Mouse (Mus musculus) c-Kit-negative CD71-positive TER-119-positive erythroid progenitor cells, embryonic 14.5 days (primary cell): ENCODE data around the gene Sall2.
A peak's percentile ranks its signal among the peaks of the same experiment; 100 is the strongest.
"Not testable (repeated sequence)": the region's sequence is repeated elsewhere in the genome, so short reads cannot be mapped to it uniquely, and the experiment has no call there.

ENCODE experiments used
- DNase-seq: peaks from one replicate; pipeline ENCODE4 v3.0.0-alpha.2; 2013; ENCODE audit warnings: low read depth, low spot score

Gene Sall2

DNA sequence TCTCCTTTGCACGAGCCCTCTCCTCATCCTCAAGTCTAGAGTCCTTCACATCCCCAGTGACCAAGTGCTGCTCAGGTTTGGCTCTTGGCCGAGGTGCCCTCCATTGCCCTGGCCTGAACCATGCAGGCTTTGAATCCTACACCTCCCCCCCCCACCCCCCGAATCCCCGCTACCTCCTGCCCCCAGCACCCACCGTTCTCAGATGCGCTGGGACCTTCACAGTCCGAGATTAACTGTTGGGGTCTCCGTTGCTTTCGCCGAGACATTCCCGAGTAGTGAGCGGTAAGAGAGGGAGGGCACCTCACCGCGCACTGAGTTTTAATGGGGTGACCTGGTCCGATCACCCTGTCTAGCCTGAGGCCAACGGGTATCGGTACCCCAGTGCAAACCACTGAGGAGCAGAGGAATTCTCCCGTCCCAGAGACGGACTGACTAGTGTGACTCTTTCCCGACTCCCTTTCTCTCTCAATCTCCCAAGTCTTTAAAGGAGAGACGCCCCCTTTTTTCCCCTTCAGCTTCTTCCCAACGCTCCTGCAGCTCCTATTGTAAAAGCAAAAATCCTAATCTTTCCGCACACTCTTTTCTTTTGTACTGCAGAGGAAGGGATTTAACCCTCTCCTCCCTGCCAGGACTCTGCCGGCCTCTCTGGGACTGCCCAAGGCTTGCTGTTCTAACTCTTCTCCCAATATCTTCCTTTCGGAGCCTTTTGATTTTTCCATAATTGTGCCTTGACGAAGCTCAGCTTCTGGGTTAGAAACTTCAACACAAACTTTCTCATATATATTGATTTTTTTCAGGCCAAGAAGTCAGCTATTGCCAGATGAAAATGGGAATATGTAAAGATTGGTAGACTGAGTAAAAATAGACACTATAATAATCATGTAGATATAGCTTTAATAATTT lies at the start of gene Sall2:
Gene Sall2, minus strand, starts transcription at position 853 of the 903 bp plus-strand sequence.
- no peak for DNase-seq

DNA sequence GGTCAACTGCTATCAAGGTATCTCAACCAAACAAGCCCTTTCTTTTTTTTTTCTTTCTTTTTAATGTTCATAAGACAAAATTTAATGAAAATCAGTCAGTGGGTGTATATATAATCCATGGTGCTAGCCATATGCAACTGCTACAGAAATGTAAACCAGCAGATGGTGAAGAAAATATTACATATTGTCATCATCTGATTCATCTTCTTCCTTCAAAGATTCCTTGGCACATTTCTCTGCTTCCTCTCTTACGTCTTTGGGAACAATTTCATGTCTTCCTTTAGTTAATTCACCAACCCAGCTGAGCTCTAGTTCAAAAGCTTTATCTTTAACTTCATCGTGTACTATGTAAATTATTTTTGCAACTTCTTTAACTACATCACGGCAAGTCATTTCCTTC lies 40.2 kb upstream of the Sall2 start:
- DNase-seq, result no peak

DNA sequence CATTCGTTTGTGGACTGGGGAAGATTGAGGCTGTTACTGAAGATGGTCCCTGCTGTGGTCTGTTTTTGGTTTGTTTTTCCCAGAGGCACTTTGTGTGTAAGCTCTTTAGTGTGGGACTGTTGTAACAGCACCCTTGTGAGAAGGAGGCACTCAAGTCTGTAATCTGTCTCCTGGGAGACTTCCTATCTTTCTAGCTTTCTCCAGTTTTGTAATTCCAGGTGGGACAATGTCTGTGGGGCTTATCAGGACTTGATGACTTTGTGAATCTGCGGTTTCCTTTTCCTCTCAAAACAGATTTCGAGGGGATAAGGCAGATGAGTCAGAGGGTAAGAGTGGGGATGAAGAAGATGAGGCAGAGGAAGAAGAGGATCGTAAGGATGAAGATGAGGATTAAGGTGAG lies 27.7 kb upstream of the Sall2 start, which contains the start of gene Olfr1513:
Gene Olfr1513, minus strand, starts transcription at position 101 of the 400 bp plus-strand sequence.
- DNase-seq, result no peak

DNA sequence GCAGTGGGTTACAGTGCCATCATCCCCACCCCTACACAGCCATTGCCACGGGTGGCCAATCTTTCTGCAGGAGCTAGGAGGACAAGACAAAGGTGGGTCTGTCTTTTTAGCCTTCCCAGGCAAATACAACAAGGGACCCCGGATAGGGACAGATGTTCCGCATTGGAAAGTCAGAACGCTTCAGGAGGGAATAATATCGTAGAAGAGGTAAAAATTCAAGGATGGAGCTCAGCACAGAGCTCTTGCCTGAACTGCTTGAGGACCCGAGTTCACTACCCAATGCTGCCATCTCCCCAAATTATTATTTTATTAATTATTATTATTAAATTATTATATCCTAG lies 10.9 kb upstream of the Sall2 start:
- DNase-seq, result no peak

DNA sequence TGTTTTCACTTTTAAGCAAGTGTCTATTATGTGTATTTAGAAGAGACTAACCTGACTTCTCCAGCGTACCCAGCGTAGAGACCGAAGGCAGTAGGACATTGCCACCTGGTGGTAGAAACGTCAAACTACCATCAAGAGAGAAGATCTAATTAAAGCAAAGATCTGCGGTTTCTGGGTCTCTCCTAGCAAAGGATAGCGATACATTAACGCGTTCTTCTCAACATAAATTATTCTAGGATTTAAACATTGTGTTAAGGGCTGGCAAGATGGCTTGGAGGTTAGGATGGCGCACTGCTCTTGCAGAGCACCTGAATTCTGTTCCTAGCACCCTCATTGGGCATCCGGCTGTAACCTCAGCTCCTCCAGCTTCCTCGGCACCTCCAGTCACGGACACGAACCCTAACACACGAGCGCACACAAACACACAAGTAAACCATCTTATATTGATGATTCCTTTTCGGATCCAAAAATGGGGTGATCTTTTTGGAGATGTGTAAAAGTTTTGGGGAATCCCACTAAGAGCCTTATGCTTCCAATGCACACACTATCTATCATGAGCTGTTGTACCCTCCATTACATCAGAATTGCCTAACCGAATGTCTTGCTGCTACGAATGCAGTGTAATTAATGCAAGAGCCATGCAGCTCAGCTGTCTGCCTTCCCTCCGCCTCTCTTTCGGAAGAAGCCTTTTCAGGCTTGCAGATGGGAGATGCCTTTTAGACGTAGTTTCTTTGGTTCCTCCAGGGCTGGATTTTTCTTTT lies 10.4 kb upstream of the Sall2 start:
- peak; percentile 42 for DNase-seq

DNA sequence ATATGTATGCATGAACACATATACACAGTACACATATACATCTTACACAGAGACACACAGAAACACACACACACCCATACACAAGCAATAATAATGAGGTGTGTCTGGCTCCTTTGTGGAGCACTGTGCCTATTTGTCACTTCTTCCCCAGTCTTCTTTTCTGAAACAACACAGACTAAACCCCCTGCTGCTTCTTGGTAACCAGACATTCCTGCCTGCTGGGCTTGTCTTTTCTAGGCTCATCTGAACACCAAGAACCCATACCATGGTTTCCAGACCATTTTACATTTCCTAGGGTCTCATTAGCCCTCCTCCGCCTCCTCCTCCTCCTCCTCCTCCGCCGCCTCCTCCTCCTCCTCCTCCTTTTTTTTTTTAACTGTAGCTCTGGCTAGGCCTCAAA lies 3.6 kb upstream of the Sall2 start:
- no peak for DNase-seq

DNA sequence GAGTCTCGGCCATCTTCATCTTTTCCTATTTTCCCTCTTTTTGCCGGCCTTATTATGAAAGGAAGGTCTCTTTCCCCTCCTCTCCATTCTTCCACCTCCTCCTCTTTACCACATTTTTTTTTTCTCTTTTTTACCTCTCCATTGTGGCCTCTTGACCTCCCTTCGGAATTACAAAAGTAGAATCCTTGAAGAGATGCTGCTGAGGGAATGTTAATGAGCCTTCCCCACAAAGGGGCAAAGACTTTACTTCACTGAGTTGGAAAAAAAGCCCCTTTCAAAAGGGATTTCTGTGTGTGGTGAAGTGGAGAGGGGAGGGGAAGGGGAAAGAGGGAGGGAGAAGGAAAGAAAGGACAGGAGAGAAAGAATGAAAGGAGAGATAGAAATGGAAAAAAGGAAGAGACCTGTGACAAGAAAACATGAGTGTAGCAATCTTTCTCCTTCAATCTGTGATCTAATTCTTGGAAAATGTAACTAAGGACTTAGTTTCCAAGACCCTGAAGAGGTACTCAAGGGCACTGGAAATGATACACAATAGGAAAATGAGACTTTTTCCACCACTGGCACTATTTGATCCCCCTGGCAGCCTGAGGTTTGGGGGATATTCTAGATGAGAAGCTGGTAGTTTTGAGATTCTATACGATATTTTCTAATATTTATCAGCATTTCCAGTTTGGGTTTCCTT lies 2.6 kb upstream of the Sall2 start:
- DNase-seq, result no peak

DNA sequence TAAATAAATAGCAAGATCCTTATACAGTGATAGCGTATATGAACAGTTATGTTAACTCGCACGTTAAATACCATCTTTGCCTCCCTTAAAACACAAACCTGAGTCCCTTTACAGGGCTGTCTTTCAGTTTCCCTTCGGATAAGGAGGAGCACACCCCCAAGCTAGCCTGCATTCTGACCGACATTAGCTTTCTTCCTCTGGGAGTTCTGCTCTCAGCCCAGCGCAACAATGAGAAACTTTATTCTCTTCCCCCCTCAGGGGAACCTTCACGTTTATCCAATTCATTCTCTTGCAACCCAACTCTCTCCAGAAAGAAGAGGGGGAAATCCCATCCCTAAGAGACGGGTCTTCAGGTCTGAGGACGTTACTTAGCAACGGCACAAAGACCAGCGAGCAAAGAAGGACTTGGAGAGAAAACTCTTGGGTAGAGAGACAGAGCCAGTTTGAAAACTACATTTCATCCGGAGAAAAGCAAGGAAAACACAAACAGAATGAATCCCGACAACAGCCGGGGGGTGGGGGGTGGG lies 1.1 kb downstream of the Sall2 start:
- DNase-seq, result no peak

DNA sequence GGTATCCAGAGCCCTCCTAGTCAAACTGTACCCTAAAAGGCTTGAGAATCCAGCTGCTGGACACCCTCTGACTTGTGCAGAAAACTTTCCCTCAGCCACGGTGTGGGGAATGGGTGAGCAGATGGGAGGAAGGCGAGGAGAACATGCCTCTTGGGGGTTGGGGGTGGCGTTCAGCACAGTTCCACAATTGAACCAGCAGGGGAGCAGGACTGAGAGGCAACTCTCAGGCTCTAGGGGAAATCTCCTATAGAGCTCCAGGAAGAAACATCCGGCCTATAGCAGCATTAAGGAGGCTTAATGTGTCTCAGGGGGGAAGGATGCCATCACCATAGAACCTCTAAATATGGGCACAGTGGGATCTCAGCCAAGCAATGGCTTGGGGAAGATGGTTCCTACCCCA lies 2.7 kb downstream of the Sall2 start:
- no peak for DNase-seq

DNA sequence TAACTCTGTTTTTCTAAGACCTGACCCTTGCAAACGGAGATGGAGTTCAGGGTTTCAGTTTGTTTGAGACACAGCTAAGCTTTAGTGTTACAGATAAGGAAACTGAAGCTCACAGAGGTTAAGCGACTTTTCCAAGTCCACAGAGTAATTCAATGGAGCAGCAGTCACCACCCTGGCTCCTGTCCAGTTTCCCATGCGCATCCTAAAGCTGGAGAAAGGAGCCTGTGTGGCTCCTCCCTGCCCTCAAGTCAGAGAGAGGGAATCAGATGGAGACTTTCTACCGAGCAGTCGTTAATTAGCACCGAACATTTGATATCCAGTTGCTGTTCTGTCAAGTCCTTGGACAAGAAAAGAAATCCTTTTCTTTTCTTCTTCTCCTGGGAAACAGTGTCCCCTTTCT lies 9.2 kb downstream of the Sall2 start:
- no peak for DNase-seq

DNA sequence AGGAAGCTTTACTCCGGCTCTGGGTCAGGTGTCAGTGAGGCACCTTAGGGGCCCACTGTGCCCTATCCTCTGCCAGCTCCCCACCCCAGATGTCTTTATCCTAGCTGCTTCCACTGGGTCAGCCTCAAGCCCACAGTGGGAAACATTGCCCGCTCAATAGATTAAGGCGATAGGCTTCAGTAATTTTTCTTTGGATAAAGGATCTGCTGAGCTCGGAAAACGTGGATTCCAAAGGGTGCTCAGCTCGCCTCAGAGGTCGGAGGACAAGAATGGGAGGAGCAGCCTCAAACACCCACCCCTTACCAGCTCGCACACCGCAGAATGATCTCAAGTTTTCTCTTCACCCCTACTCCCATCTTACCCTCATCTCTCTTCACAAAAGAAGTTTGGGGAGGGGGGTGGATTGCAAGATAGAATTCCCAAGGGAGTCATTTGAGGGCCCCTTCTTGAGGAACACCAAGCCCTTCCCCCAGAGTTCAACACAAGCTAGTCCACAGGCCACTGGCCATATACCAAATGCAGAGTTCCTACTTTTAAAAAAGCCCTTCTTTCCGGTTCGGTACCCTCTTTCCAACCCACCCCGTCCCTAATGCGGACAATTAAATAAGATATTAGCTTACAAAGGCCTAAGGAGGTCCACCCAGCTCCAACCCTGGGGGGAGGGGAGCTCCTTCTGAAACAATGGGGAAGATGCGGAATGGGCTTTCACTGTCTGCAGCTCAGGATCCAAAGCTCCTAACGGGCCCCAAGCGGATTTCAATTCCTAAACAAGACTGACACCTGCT lies 11.9 kb downstream of the Sall2 start:
- DNase-seq, result no peak

DNA sequence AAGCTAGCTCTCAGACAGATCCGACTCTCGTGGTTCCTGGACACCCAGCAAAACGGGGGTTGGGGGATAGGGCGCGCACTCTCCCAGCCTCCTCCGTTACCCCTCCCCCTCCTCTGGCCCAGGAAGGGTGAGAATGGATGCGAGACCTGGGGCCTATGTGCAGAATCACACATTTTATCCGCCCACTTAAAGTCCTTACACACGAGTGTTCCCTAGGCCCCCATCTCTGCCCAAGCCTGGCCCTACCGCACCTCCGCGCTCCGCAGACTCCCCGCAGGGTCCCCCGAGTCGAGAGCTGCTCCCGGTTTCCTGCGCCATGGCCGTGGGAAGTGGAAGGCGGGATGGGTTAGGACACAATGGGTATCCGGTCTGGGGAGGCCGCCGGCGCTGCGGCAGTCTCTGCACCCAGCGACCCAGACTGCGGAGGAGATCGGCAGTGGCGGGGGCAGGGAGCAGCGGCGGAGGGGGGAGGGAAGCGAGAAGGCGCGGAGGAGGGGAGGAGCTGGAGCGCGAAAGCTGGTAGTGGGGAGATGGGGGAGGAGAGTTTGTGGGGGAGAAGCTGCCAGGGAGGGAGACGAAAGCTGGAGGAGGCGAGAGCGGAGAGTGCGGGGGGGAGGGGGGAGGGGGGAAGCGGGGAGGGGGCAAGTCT lies 12.6 kb downstream of the Sall2 start:
- no peak for DNase-seq

DNA sequence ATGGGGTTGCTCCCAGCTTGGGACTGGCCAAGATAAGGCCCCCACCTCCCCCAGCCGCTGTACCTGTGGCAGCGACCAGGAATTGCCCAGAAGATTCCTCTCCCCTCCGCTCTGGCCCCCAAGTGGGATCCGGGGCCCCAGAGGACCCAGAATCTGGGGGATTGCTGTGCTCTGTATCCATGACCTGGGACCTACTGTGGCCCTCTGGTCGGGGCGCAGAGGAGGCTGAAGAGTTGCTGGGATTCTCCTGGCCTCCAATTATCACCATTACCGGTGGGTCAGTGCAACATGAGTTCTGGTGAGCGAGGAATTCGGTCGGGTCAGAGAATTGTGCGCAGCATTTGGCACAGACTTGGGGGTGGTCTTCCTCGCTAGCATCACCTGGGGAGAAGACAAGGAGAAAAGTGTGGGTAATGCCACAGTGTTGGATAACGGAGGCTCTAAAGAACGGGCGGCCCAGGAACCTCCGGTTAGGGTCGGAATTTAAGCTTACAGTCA lies 13.2 kb downstream of the Sall2 start:
- no peak for DNase-seq

DNA sequence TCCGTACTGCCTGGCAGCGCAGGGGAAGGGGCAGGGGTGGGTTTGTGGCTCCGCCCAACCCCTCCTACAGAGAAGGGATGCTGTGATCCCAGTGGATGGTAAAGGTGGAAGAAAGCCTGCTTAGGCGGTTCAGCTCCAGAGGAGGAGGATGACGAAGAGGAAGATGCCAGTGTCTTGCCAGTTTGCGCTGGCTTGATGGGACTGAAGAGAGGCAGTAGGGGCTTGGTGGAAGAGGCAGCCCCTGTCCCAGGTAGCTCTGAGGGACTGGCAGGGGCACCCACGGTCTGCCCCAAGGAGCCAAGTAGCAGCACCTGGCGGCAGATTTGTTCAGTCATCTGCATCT lies 13.8 kb downstream of the Sall2 start:
- no peak for DNase-seq

DNA sequence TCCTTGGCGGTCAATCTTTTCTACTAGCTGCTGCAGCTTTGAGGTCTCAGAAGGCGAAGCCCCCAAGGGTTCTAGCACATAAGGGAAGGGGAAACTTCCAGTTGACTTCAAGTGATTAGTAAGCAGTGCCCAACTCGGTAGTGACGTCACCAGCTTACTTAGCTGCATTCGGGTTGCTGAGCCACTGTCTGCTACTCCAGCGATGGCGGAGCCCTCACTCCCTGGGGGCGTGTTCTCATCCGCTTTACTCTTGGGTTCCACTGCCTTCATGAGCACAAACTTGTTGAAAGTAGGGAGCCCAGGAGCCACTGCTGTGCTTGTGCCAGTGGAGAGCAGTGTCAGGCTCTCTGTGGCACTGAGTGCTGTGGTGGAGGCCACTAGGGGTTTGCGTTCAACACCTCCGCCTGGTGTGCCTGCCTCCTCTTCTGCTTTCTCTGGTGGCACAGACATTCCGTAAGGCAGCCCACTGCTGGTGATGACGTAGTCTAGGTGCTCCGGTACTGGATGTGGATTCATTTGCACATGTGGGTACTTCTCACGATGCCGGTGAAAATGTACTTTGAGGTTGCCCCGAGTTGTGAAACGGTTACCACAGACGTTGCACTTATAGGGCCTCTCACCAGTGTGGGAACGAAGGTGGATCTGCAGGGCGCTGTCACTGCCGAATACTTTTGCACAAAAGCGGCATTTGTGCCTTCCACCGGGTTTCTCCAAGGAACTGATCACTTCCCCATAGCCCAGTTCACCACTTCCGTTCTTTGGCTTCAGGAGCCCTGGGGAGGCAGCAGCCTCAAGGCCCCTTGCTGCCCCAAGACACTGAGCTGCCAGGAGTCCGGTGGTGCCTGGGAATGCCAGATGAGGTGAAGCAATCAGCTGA lies 14.4 kb downstream of the Sall2 start:
- DNase-seq, result no peak

DNA sequence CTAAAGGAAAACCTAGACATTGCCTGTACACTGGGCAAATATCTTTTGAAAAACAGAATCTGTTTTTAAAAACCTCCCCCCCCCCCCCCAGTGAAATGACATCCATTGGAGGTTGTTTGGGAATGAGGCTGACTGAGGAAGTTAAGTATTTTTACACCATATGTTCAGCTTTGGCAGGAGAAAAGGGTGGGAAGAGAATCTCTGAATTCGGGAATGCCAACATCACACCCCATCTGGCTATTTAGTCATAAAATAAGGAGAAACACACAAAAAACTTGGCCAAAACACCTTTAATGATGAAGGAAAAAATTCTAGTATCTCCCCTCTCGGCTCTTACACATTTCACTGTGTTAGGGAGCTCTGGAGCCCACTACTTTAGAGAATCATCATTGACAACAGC lies 17.7 kb downstream of the Sall2 start:
- DNase-seq, result no peak

DNA sequence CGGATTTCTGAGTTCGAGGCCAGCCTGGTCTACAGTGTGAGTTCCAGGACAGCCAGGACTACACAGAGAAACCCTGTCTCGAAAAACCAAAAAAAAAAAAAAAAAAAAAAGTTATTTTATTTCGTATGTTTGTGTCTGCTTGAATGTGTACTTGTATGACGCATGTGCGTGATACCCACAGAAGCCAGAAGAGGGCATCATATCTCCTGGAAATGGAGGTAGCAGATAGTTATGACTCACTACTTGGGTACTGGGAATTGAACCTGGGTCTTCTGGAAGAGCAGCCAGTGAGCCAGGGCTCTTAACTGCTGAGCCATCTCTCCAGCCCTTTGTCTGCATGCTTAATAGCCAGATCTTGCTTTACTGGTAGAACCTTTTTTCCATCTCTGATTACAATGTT lies 18.2 kb downstream of the Sall2 start:
- not testable (repeated sequence) for DNase-seq

DNA sequence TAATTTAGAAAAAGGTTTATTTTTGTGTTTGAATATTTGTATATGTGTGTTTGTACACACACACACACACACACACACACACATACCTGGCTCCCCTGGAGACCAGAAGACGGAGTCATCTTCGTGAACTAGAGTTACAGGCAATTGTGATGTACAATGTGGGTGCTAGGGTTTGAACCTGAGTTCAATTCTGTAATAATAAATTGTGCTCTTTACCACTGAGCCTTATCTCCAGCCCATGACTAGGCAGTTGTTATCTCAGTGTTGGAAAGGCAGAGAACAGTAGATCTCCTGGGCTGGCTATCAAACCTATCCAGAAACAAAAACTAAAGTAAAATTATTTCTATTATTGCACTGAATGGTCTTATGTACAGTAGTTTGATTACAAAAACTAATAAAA lies 22.5 kb downstream of the Sall2 start:
- peak; percentile 33 for DNase-seq

DNA sequence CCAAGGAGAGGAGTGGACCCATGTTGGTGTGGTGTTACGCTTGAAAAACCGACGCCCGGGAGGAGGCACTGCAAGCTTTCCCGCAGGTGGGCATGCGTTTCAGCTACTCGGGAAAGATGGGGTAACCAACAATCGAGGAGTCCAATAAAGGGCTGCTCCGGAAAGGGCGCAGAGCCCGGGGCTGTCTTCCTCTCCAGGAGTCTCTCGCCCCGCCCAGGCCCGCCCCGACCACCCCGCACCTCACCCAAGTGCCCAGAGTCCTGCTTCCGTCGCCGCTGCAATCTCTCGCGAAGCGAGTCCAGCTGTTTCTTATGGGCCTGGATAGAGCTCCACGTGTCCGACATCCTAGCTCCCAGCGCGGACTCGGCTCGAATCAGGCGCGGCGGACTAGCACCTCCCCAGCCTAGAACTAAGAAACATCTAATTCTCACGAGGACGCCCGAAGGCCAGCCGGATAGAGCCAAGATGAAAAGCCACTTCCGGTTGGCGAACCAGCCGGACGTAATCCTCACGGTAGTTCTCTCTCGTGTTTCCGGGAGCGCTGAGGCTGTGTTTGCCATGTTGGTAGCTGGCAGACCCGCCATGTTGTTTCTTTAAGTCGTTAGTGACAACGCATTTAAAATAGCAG lies 23.8 kb downstream of the Sall2 start, which contains the start of gene Mettl3:
Gene Mettl3, minus strand, starts transcription at position 485 of the 628 bp plus-strand sequence.
- DNase-seq, result peak; percentile 82
